Mouse (Mus musculus) thymus, adult 2 months (tissue): ENCODE results near the gene Thtpa.

Experiments used
- CTCF ChIP-seq: fragments of 200-500 bp; IDR thresholded peaks from 2 replicates; pipeline ENCODE4 v1.5.1; 2012; ENCODE audit warnings: mild to moderate bottlenecking, control low read depth, low read length, moderate library complexity, borderline replicate concordance; ENCODE audit not compliant: control insufficient read depth, poor library complexity, insufficient read depth; ENCODE audit errors: extremely low read depth
- POLR2A ChIP-seq: fragments of 200-500 bp; IDR thresholded peaks from 2 replicates; pipeline ENCODE4 v1.6.1; 2012; ENCODE audit warnings: mild to moderate bottlenecking, low read length, control low read depth, moderate library complexity; ENCODE audit not compliant: control insufficient read depth, poor library complexity, insufficient read depth; ENCODE audit errors: extremely low read depth

DNA sequence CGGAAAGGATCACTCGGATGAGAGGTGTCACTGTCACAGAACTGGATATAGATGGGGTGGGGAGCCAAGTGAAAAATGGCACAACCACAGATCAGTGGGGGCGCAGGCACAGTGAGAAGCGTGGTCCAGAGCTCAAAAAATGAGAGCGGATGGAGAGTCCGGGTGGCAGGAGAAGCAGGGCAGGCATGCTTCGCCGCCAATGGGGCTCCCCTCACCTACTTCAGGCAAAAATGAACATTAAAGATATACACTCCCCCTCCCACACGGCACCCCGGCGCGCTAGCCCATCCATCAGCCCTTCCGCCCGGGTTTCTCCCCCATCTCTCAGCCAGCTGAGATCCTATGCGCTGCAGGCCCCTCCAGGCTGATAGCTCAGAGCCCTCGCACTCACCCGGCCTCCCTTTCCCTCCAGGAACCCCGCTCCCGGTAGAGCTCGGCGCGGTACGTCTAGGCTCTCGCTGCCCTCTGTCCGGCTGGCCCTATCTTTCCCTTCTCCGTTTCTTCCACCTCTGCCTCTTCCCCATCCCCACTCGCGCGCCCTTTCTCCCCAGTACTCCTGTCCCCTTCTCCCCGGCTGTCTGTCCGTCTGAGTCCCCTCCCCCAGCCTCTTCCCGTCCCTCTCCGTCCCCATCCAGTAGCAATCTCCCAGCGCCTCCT, 3.2 kb upstream of the Thtpa start:
- peak; percentile 35; the same call in 1 of the 2 replicates for TF ChIP-seq CTCF
- no peak for TF ChIP-seq POLR2A
